Comparison of ENCODE assay signal across 11 mouse cellular contexts in genomic region chr12:12827379-12827778, GRCm38 (mm10).
DNase-seq lines count a peak whose midpoint lies in the region; ATAC-seq and TF ChIP-seq lines count a peak whose summit lies in the region.
"Had no signal": no experiment of that assay in that cellular context is flagged by ENCODE, and none has a peak within 500 bp of the region (broad histone marks: within the 10 kb centered on the region; RNA-seq: fewer than 3 reads in every experiment).

No protein-coding gene starts in this region.

- no peaks in the 10 kb centered on the region for H3K36me3 ChIP-seq in ES-Bruce4 (ENCODE audit: control insufficient read depth, insufficient read depth, low read length, poor library complexity, severe bottlenecking)
- H3K36me3 ChIP-seq in embryonic facial prominence, embryonic 14.5 days (ENCODE audit: control insufficient read depth, insufficient read depth, low read length), result no peaks in the 10 kb centered on the region
- H3K36me3 ChIP-seq in hindbrain, embryonic 15.5 days, result no peaks in the 10 kb centered on the region
- H3K36me3 ChIP-seq in midbrain, postnatal 0 days (ENCODE audit: insufficient read depth, low read length), result no peaks in the 10 kb centered on the region
- no peaks in the 10 kb centered on the region for H3K36me3 ChIP-seq in liver, postnatal 0 days (replicated peaks; ENCODE audit: insufficient read depth, low read length)
- H3K36me3 ChIP-seq: embryonic facial prominence, embryonic 13.5 days had no signal

- peaks cover 4% of the 10 kb centered on the region for H3K4me1 ChIP-seq in ES-Bruce4 (ENCODE audit: control insufficient read depth, insufficient read depth, low read length)
- H3K4me1 ChIP-seq in embryonic facial prominence, embryonic 14.5 days (ENCODE audit: control insufficient read depth, insufficient read depth, low read length), result no peaks in the 10 kb centered on the region
- H3K4me1 ChIP-seq in hindbrain, embryonic 15.5 days (replicated peaks), result peaks cover 15% of the 10 kb centered on the region
- H3K4me1 ChIP-seq in midbrain, postnatal 0 days (ENCODE audit: insufficient read depth, low read length), result no peaks in the 10 kb centered on the region
- no peaks in the 10 kb centered on the region for H3K4me1 ChIP-seq in liver, postnatal 0 days (ENCODE audit: insufficient read depth)

- H3K4me2 ChIP-seq in embryonic facial prominence, embryonic 14.5 days (ENCODE audit: low read depth, low read length), result no peak overlapping the region
- no peak overlapping the region for H3K4me2 ChIP-seq in hindbrain, embryonic 15.5 days
- H3K4me2 ChIP-seq in midbrain, postnatal 0 days (ENCODE audit: low read depth, low read length, poor library complexity, severe bottlenecking), result no peak overlapping the region
- no peak overlapping the region for H3K4me2 ChIP-seq in liver, postnatal 0 days (ENCODE audit: low read depth, low read length)
- H3K4me2 ChIP-seq: embryonic facial prominence, embryonic 13.5 days had no signal

- no peaks in the 10 kb centered on the region for H3K27me3 ChIP-seq in ES-Bruce4 (ENCODE audit: control insufficient read depth, insufficient read depth, low read length, poor library complexity, severe bottlenecking)
- no peaks in the 10 kb centered on the region for H3K27me3 ChIP-seq in embryonic facial prominence, embryonic 14.5 days (replicated peaks; ENCODE audit: control insufficient read depth, insufficient read depth, low read length)
- no peaks in the 10 kb centered on the region for H3K27me3 ChIP-seq in hindbrain, embryonic 15.5 days
- no peaks in the 10 kb centered on the region for H3K27me3 ChIP-seq in midbrain, postnatal 0 days (ENCODE audit: insufficient read depth, low read length)
- no peaks in the 10 kb centered on the region for H3K27me3 ChIP-seq in liver, postnatal 0 days (ENCODE audit: insufficient read depth, low read length)
- H3K27me3 ChIP-seq: embryonic facial prominence, embryonic 13.5 days had no signal

- no peaks in the 10 kb centered on the region for H3K9me3 ChIP-seq in ES-Bruce4 (replicated peaks; ENCODE audit: control insufficient read depth, insufficient read depth, low read length, poor library complexity, severe bottlenecking)
- no peaks in the 10 kb centered on the region for H3K9me3 ChIP-seq in embryonic facial prominence, embryonic 14.5 days (ENCODE audit: control insufficient read depth, low read length)
- H3K9me3 ChIP-seq in hindbrain, embryonic 15.5 days, result no peaks in the 10 kb centered on the region
- no peaks in the 10 kb centered on the region for H3K9me3 ChIP-seq in midbrain, postnatal 0 days (ENCODE audit: low read length)
- no peaks in the 10 kb centered on the region for H3K9me3 ChIP-seq in liver, postnatal 0 days (ENCODE audit: low read length)
- H3K9me3 ChIP-seq: embryonic facial prominence, embryonic 13.5 days had no signal

- TF ChIP-seq CTCF in ES-Bruce4 (IDR thresholded peaks at IDR 0.05; ENCODE audit: low read depth, low read length), result no peak
- TF ChIP-seq CTCF in midbrain, postnatal 0 days (IDR thresholded peaks at IDR 0.05), result no peak
- no peak for TF ChIP-seq CTCF in liver, postnatal 0 days (IDR thresholded peaks at IDR 0.05; ENCODE audit: low read depth)

- 0 out of 2 replicates have a peak, but pooled peaks have one; percentile 26 for TF ChIP-seq EP300 in ES-Bruce4 (IDR thresholded peaks at IDR 0.05; ENCODE audit: insufficient read depth, low read depth, low read length)
- no peak for TF ChIP-seq EP300 in liver, postnatal 0 days (IDR thresholded peaks at IDR 0.05; ENCODE audit: low read depth)

- peak; percentile 54 for DNase-seq in embryonic facial prominence, embryonic 14.5 days (ENCODE audit: low spot score)
- no peak for DNase-seq in midbrain, postnatal 0 days (ENCODE audit: low spot score)
- no peak for DNase-seq in c-Kit-positive CD71-positive TER-119-positive erythroid progenitor cells, embryonic 14.5 days (ENCODE audit: low spot score)
- DNase-seq in liver, postnatal 0 days, result no peak
- no peak for DNase-seq in cerebellum, adult 9-11 months
- DNase-seq: gastrocnemius, adult 2 months had no signal

- 46% methylated on average over 9 of the region's 9 CpGs for WGBS in embryonic facial prominence, embryonic 14.5 days
- 44% methylated on average over 9 of the region's 9 CpGs for WGBS in hindbrain, embryonic 15.5 days
- 44% methylated on average over 9 of the region's 9 CpGs for WGBS in midbrain, postnatal 0 days
- 61% methylated on average over 9 of the region's 9 CpGs for WGBS in liver, postnatal 0 days (ENCODE audit: insufficient replicate concordance)

- peak overlapping the region; percentile 90 for H3K27ac ChIP-seq in ES-Bruce4 (ENCODE audit: insufficient read depth, low read length)
- no peak overlapping the region for H3K27ac ChIP-seq in embryonic facial prominence, embryonic 14.5 days (replicated peaks; ENCODE audit: low read depth, low read length)
- H3K27ac ChIP-seq in hindbrain, embryonic 15.5 days (replicated peaks), result peak overlapping the region; percentile 74
- H3K27ac ChIP-seq in midbrain, postnatal 0 days (ENCODE audit: low read depth, low read length), result peak overlapping the region; percentile 68; the same call in 1 of the 2 replicates
- H3K27ac ChIP-seq in liver, postnatal 0 days (ENCODE audit: low read depth), result no peak overlapping the region
- H3K27ac ChIP-seq: embryonic facial prominence, embryonic 13.5 days; gastrocnemius, adult 2 months; kidney, postnatal 0 days; liver, embryonic 14.5 days had no signal

- peak; percentile 60; the same call in 1 of the 2 replicates for ATAC-seq in embryonic facial prominence, embryonic 14.5 days (ENCODE audit: low read depth)
- ATAC-seq in hindbrain, embryonic 15.5 days (ENCODE audit: low FRiP score, low read depth), result peak; percentile 72
- ATAC-seq in midbrain, postnatal 0 days (ENCODE audit: low FRiP score), result peak; percentile 15; the same call in 1 of the 2 replicates
- no peak for ATAC-seq in liver, postnatal 0 days

- peak overlapping the region; percentile 66 for H3K9ac ChIP-seq in ES-Bruce4 (ENCODE audit: low read depth, poor library complexity, severe bottlenecking)
- no peak overlapping the region for H3K9ac ChIP-seq in embryonic facial prominence, embryonic 14.5 days (ENCODE audit: low read depth, low read length)
- no peak overlapping the region for H3K9ac ChIP-seq in hindbrain, embryonic 15.5 days
- no peak overlapping the region for H3K9ac ChIP-seq in midbrain, postnatal 0 days (replicated peaks; ENCODE audit: low read length, poor library complexity, severe bottlenecking)
- no peak overlapping the region for H3K9ac ChIP-seq in liver, postnatal 0 days (replicated peaks)
- H3K9ac ChIP-seq: embryonic facial prominence, embryonic 13.5 days; liver, embryonic 14.5 days had no signal

- H3K4me3 ChIP-seq in ES-Bruce4 (ENCODE audit: low read depth, low read length), result no peak overlapping the region
- H3K4me3 ChIP-seq in embryonic facial prominence, embryonic 14.5 days (ENCODE audit: low read depth, low read length), result no peak overlapping the region
- H3K4me3 ChIP-seq in hindbrain, embryonic 15.5 days, result no peak overlapping the region
- no peak overlapping the region for H3K4me3 ChIP-seq in midbrain, postnatal 0 days (ENCODE audit: low read depth, low read length)
- H3K4me3 ChIP-seq in liver, postnatal 0 days (ENCODE audit: low read depth, low read length), result no peak overlapping the region
- H3K4me3 ChIP-seq: embryonic facial prominence, embryonic 13.5 days; gastrocnemius, adult 2 months had no signal

- TF ChIP-seq POLR2A in ES-Bruce4 (IDR thresholded peaks at IDR 0.05; ENCODE audit: insufficient read depth, low read length), result peak; percentile 39

Comparison
In these comparisons a context has a peak if more than half of its experiments do, and no peak if none do; other contexts are left out.
1. H3K27ac ChIP-seq: peak in ES-Bruce4 (single experiment), hindbrain, embryonic 15.5 days (single experiment) and midbrain, postnatal 0 days (single experiment); none in embryonic facial prominence, embryonic 14.5 days (single experiment) and liver, postnatal 0 days (single experiment).